Mouse (Mus musculus): Measurements from ENCODE around the gene Eef2k.

DNA sequence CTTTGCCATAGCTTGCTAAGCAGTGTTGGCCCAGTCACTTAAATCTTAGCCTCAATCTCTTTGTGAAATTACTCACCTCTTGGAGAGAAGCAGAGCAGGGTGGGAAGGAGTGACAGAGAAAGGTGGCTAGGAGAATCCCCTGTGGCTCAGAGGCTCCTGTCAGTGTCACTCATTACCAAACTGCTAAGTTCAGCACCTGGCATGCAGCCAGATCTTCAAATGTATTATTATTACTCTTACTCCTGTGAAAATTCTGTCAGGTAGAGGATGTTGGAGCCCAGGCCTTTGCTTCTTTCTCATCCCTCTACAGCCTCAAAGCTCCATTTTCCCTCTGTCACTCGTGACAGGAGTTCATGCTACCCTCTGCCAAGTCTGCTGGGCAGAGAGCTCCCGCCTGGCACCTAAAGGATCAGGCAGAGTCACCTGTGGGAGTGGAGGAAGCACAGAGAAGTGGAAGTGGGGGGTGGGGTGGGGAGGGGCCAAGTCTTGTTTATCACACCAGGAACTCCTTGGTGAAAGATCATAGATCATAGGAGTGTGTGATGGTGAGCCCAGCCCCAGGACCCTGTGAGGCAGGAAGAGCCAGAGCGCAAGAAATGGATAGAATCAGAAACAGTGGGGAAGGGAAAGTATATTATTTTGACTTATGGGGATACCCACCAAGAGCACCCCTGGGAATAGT lies 6.3 kb downstream of the Eef2k start:
- TF ChIP-seq CTCF (IDR thresholded peaks at IDR 0.05; ENCODE audit: insufficient read depth, low read length) (no peak), POLR2A (IDR thresholded peaks at IDR 0.05; ENCODE audit: borderline replicate concordance, extremely low read depth, low read depth, low read length) (no peak)
